In the genomic region with DNA sequence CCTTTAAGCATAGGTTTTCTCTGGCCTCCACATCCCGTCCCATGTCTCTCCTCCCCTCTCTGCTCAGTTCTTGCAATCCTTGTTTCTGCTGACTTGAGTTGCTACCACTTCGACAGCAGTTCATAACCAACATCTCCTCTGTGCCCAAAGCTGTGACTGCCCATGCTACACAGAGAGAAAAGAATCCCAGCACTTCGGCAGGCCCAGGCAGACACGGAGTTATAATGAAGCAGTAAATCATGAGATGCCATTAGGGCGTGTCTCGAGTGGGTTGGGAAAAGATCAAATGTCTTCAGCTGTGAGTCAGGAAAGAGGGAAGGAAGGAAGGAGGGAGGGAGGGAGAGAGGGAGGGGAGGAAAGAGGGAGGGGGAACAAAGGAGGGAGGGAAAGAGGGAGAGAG, we compare ENCODE assay signal across 24 mouse cellular contexts. TPM values are rescaled to one million over a fixed set of nuclear protein-coding genes. Genes with fewer than 3 reads are reported as not detected.
DNase-seq lines count a peak whose midpoint lies in the region; ATAC-seq and TF ChIP-seq lines count a peak whose summit lies in the region.
"Had no signal": no experiment of that assay in that cellular context is flagged by ENCODE, and none has a peak within 500 bp of the region (broad histone marks: within the 10 kb centered on the region; RNA-seq: fewer than 3 reads in every experiment).

No protein-coding gene starts in this region.

- WGBS in embryonic facial prominence, embryonic 13.5 days = 23% methylated on average over 6 of the region's 6 CpGs
- 59% methylated on average over 6 of the region's 6 CpGs for WGBS in embryonic facial prominence, embryonic 10.5 days
- 24% methylated on average over 6 of the region's 6 CpGs for WGBS in embryonic facial prominence, embryonic 15.5 days
- 12% methylated on average over 6 of the region's 6 CpGs for WGBS in limb, embryonic 14.5 days
- 66% methylated on average over 6 of the region's 6 CpGs for WGBS in midbrain, embryonic 16.5 days

- ATAC-seq in embryonic facial prominence, embryonic 13.5 days (ENCODE audit: insufficient number of reproducible peaks, insufficient read depth, low FRiP score, low TSS enrichment, low read depth) = no peak
- no peak for ATAC-seq in embryonic facial prominence, embryonic 15.5 days (ENCODE audit: insufficient number of reproducible peaks, low FRiP score, low TSS enrichment, low read depth)
- ATAC-seq in limb, embryonic 14.5 days (ENCODE audit: low FRiP score, low read depth) = no peak
- ATAC-seq in midbrain, embryonic 16.5 days = no peak
- ATAC-seq: forebrain, embryonic 14.5 days; midbrain, embryonic 13.5 days had no signal

- no peak overlapping the region for H3K9ac ChIP-seq in embryonic facial prominence, embryonic 13.5 days
- H3K9ac ChIP-seq in embryonic facial prominence, embryonic 15.5 days = no peak overlapping the region
- no peak overlapping the region for H3K9ac ChIP-seq in limb, embryonic 14.5 days (ENCODE audit: low read depth, low read length, severe bottlenecking)
- H3K9ac ChIP-seq in midbrain, embryonic 16.5 days (ENCODE audit: low read depth, low read length) = no peak overlapping the region
- H3K9ac ChIP-seq: embryonic facial prominence, embryonic 12.5 days; hindbrain, embryonic 12.5 days; midbrain, embryonic 13.5 days had no signal

- H3K27me3 ChIP-seq in embryonic facial prominence, embryonic 13.5 days = no peaks in the 10 kb centered on the region
- H3K27me3 ChIP-seq in embryonic facial prominence, embryonic 10.5 days (replicated peaks; ENCODE audit: low read depth, poor library complexity, severe bottlenecking) = no peaks in the 10 kb centered on the region
- H3K27me3 ChIP-seq in embryonic facial prominence, embryonic 15.5 days = no peaks in the 10 kb centered on the region
- no peaks in the 10 kb centered on the region for H3K27me3 ChIP-seq in limb, embryonic 14.5 days (ENCODE audit: control insufficient read depth, insufficient read depth, low read length)
- H3K27me3 ChIP-seq in midbrain, embryonic 16.5 days (ENCODE audit: control insufficient read depth, insufficient read depth, low read depth, low read length) = no peaks in the 10 kb centered on the region
- H3K27me3 ChIP-seq: embryonic facial prominence, embryonic 12.5 days; hindbrain, embryonic 12.5 days; midbrain, embryonic 13.5 days had no signal

- H3K4me3 ChIP-seq in embryonic facial prominence, embryonic 13.5 days = no peak overlapping the region
- no peak overlapping the region for H3K4me3 ChIP-seq in embryonic facial prominence, embryonic 10.5 days
- no peak overlapping the region for H3K4me3 ChIP-seq in embryonic facial prominence, embryonic 15.5 days (replicated peaks)
- no peak overlapping the region for H3K4me3 ChIP-seq in limb, embryonic 14.5 days (replicated peaks; ENCODE audit: low read length)
- H3K4me3 ChIP-seq in midbrain, embryonic 16.5 days (ENCODE audit: low read depth, low read length) = no peak overlapping the region
- H3K4me3 ChIP-seq: embryonic facial prominence, embryonic 12.5 days; hindbrain, embryonic 12.5 days; layer of hippocampus, adult 2 months; midbrain, embryonic 13.5 days had no signal

- TF ChIP-seq POLR2A in limb, embryonic 14.5 days (IDR thresholded peaks at IDR 0.05; ENCODE audit: borderline replicate concordance, extremely low read depth, insufficient read depth, insufficient read length) = no peak

- no peak overlapping the region for H3K4me2 ChIP-seq in embryonic facial prominence, embryonic 13.5 days
- H3K4me2 ChIP-seq in embryonic facial prominence, embryonic 15.5 days (replicated peaks) = no peak overlapping the region
- no peak overlapping the region for H3K4me2 ChIP-seq in limb, embryonic 14.5 days (replicated peaks; ENCODE audit: low read depth, low read length, severe bottlenecking)
- H3K4me2 ChIP-seq in midbrain, embryonic 16.5 days (ENCODE audit: low read length) = no peak overlapping the region
- H3K4me2 ChIP-seq: embryonic facial prominence, embryonic 12.5 days; hindbrain, embryonic 12.5 days; liver, embryonic 11.5 days; midbrain, embryonic 13.5 days had no signal

- DNase-seq in embryonic facial prominence, embryonic 10.5 days (ENCODE audit: low spot score) = no peak
- peak; percentile 72 for DNase-seq in 3T3-L1 (ENCODE audit: low read depth, low spot score)
- DNase-seq in limb, embryonic 14.5 days (ENCODE audit: low spot score) = peak; percentile 40
- no peak for DNase-seq in frontal cortex, postnatal 14 days (ENCODE audit: low spot score in 2 of 2)
- DNase-seq in neural tube, embryonic 10.5 days (ENCODE audit: extremely low spot score, low spot score) = no peak
- DNase-seq: adrenal gland, postnatal 10 days; B cell, adult 2 months; cerebellum, adult 11 months; cerebellum, postnatal 14 days; gastrocnemius, postnatal 36 days; lung, adult 18-20 months; lung, postnatal 14 days; right cerebral cortex, postnatal 14 days; spleen, adult 18-20 months; thymus, adult 18-20 months had no signal

- peaks cover 4% of the 10 kb centered on the region; the same call in 1 of the 2 replicates for H3K4me1 ChIP-seq in embryonic facial prominence, embryonic 13.5 days
- peaks cover 5% of the 10 kb centered on the region for H3K4me1 ChIP-seq in embryonic facial prominence, embryonic 10.5 days
- no peaks in the 10 kb centered on the region for H3K4me1 ChIP-seq in embryonic facial prominence, embryonic 15.5 days
- H3K4me1 ChIP-seq in limb, embryonic 14.5 days (ENCODE audit: control insufficient read depth, insufficient read depth, low read length) = no peaks in the 10 kb centered on the region
- H3K4me1 ChIP-seq in midbrain, embryonic 16.5 days (ENCODE audit: control insufficient read depth, insufficient read depth, low read length) = no peaks in the 10 kb centered on the region
- H3K4me1 ChIP-seq: embryonic facial prominence, embryonic 12.5 days; hindbrain, embryonic 12.5 days; midbrain, embryonic 13.5 days had no signal

- H3K9me3 ChIP-seq in embryonic facial prominence, embryonic 13.5 days = no peaks in the 10 kb centered on the region
- no peaks in the 10 kb centered on the region for H3K9me3 ChIP-seq in embryonic facial prominence, embryonic 10.5 days
- H3K9me3 ChIP-seq in embryonic facial prominence, embryonic 15.5 days (replicated peaks) = no peaks in the 10 kb centered on the region
- no peaks in the 10 kb centered on the region for H3K9me3 ChIP-seq in limb, embryonic 14.5 days (ENCODE audit: control insufficient read depth, low read length)
- no peaks in the 10 kb centered on the region for H3K9me3 ChIP-seq in midbrain, embryonic 16.5 days (replicated peaks; ENCODE audit: control insufficient read depth, low read length, poor library complexity, severe bottlenecking)
- H3K9me3 ChIP-seq: embryonic facial prominence, embryonic 12.5 days; hindbrain, embryonic 12.5 days; midbrain, embryonic 13.5 days had no signal

- peak overlapping the region; percentile 62 for H3K27ac ChIP-seq in embryonic facial prominence, embryonic 13.5 days
- H3K27ac ChIP-seq in embryonic facial prominence, embryonic 10.5 days (replicated peaks) = no peak overlapping the region
- H3K27ac ChIP-seq in embryonic facial prominence, embryonic 15.5 days (replicated peaks) = peak overlapping the region; percentile 65
- no peak overlapping the region for H3K27ac ChIP-seq in limb, embryonic 14.5 days (replicated peaks; ENCODE audit: low read depth, low read length)
- no peak overlapping the region for H3K27ac ChIP-seq in midbrain, embryonic 16.5 days (ENCODE audit: low read length)
- H3K27ac ChIP-seq: embryonic facial prominence, embryonic 12.5 days; hindbrain, embryonic 12.5 days; layer of hippocampus, adult 2 months; midbrain, embryonic 13.5 days had no signal

- H3K36me3 ChIP-seq in embryonic facial prominence, embryonic 13.5 days = no peaks in the 10 kb centered on the region
- H3K36me3 ChIP-seq in embryonic facial prominence, embryonic 10.5 days (replicated peaks) = no peaks in the 10 kb centered on the region
- H3K36me3 ChIP-seq in embryonic facial prominence, embryonic 15.5 days = no peaks in the 10 kb centered on the region
- H3K36me3 ChIP-seq in limb, embryonic 14.5 days (ENCODE audit: control insufficient read depth, insufficient read depth, low read length) = no peaks in the 10 kb centered on the region
- H3K36me3 ChIP-seq in midbrain, embryonic 16.5 days (ENCODE audit: control insufficient read depth, insufficient read depth, low read length) = no peaks in the 10 kb centered on the region
- H3K36me3 ChIP-seq: embryonic facial prominence, embryonic 12.5 days; hindbrain, embryonic 12.5 days; midbrain, embryonic 13.5 days had no signal

RNA-seq across cellular contexts. Expression of a gene that starts 12.9 kb away (rescaled TPM):
- 36.0 and 42.7 TPM in 2 replicates for polyA plus RNA-seq in embryonic facial prominence, embryonic 13.5 days (2015; fragmentation: Nextera tagmentation; extraction: Ambion mirVana)
- polyA plus RNA-seq in embryonic facial prominence, embryonic 10.5 days (2016; fragmentation: Nextera tagmentation; extraction: Ambion mirVana) = 45.4 and 46.8 TPM in 2 replicates
- polyA plus RNA-seq in embryonic facial prominence, embryonic 15.5 days (2015; fragmentation: Nextera tagmentation; extraction: Ambion mirVana) = 37.5 and 38.9 TPM in 2 replicates
- 24.6 and 29.8 TPM in 2 replicates for polyA plus RNA-seq in limb, embryonic 14.5 days (2012; rRNA removed)
- polyA plus RNA-seq in limb, embryonic 14.5 days (2014; fragmentation: Nextera tagmentation; extraction: Ambion mirVana) = 30.9 and 33.0 TPM in 2 replicates
- 32.1 and 32.9 TPM in 2 replicates for polyA plus RNA-seq in midbrain, embryonic 16.5 days (2015; fragmentation: Nextera tagmentation; extraction: Ambion mirVana)

RNA-seq across cellular contexts. Expression of a gene that starts 24.3 kb away (rescaled TPM):
- polyA plus RNA-seq in embryonic facial prominence, embryonic 13.5 days (2015; fragmentation: Nextera tagmentation; extraction: Ambion mirVana) = 2,801 and 3,318 TPM in 2 replicates
- 2,636 and 2,772 TPM in 2 replicates for polyA plus RNA-seq in embryonic facial prominence, embryonic 10.5 days (2016; fragmentation: Nextera tagmentation; extraction: Ambion mirVana)
- polyA plus RNA-seq in embryonic facial prominence, embryonic 15.5 days (2015; fragmentation: Nextera tagmentation; extraction: Ambion mirVana) = 2,445 and 2,695 TPM in 2 replicates
- 1,296 and 1,586 TPM in 2 replicates for polyA plus RNA-seq in limb, embryonic 14.5 days (2012; rRNA removed)
- 2,743 and 2,800 TPM in 2 replicates for polyA plus RNA-seq in limb, embryonic 14.5 days (2014; fragmentation: Nextera tagmentation; extraction: Ambion mirVana)
- 2,888 and 3,200 TPM in 2 replicates for polyA plus RNA-seq in midbrain, embryonic 16.5 days (2015; fragmentation: Nextera tagmentation; extraction: Ambion mirVana)

RNA-seq across cellular contexts. Expression of a gene that starts 54.9 kb away (rescaled TPM):
- 0.11 and 0.48 TPM in 2 replicates for polyA plus RNA-seq in embryonic facial prominence, embryonic 13.5 days (2015; fragmentation: Nextera tagmentation; extraction: Ambion mirVana)
- not detected in 2 replicates for polyA plus RNA-seq in embryonic facial prominence, embryonic 10.5 days (2016; fragmentation: Nextera tagmentation; extraction: Ambion mirVana)
- polyA plus RNA-seq in embryonic facial prominence, embryonic 15.5 days (2015; fragmentation: Nextera tagmentation; extraction: Ambion mirVana) = 0.24 and 0.32 TPM in 2 replicates
- polyA plus RNA-seq in limb, embryonic 14.5 days (2012; rRNA removed) = 0.11 and 0.36 TPM in 2 replicates
- 0.17 and 0.80 TPM in 2 replicates for polyA plus RNA-seq in limb, embryonic 14.5 days (2014; fragmentation: Nextera tagmentation; extraction: Ambion mirVana)
- 4.7 and 5.0 TPM in 2 replicates for polyA plus RNA-seq in midbrain, embryonic 16.5 days (2015; fragmentation: Nextera tagmentation; extraction: Ambion mirVana)
- polyA plus RNA-seq: liver, embryonic 11.5 days had no signal

Comparison
In these comparisons a context has a peak if more than half of its experiments do, and no peak if none do; other contexts are left out.
1. H3K27ac ChIP-seq: peak in embryonic facial prominence, embryonic 13.5 days (single experiment) and embryonic facial prominence, embryonic 15.5 days (single experiment); none in embryonic facial prominence, embryonic 10.5 days (single experiment), limb, embryonic 14.5 days (single experiment) and midbrain, embryonic 16.5 days (single experiment).
2. DNase-seq: peak in 3T3-L1 (single experiment) and limb, embryonic 14.5 days (single experiment); none in embryonic facial prominence, embryonic 10.5 days (single experiment), frontal cortex, postnatal 14 days (0 of 2) and neural tube, embryonic 10.5 days (single experiment).